Mouse (Mus musculus): ENCODE measurements around the gene Wnt7b. TPM values are rescaled to one million over a fixed set of nuclear protein-coding genes. Genes with fewer than 3 reads are reported as not detected.
A peak's percentile ranks its signal among the peaks of the same experiment; 100 is the strongest.

The Wnt7b gene
- polyA plus RNA-seq, 1 experiment from 2014 or later = 127 TPM

- peaks cover 24% of the 10 kb centered on the region for H3K4me1 ChIP-seq (replicated peaks)
- H3K27ac ChIP-seq = no peak overlapping the region
- no peak overlapping the region for H3K4me3 ChIP-seq
- peaks cover 50% of the 10 kb centered on the region for H3K36me3 ChIP-seq
- no peaks in the 10 kb centered on the region for H3K9me3 ChIP-seq
- DNase-seq (ENCODE audit: low spot score) = no peak
- 0 out of 2 replicates have a peak, but pooled peaks cover 8% of the 10 kb centered on the region for H3K27me3 ChIP-seq (ENCODE audit: insufficient read depth, poor library complexity, severe bottlenecking)
- WGBS = 75% methylated on average over 11 of the region's 11 CpGs
Measured at GRCm38 (mm10) chr15:85560830-85561229, 21.4 kb downstream of the Wnt7b start.

GRCm38 (mm10) chr15:85558840-85559540 lies 23.3 kb downstream of the Wnt7b start:
- Histone ChIP-seq H3K27me3 (ENCODE audit: insufficient read depth, poor library complexity, severe bottlenecking) (peaks cover 12% of the 10 kb centered on the region; the same call in 1 of the 2 replicates), H3K27ac (no peak overlapping the region), H3K9me3 (no peaks in the 10 kb centered on the region), H3K4me1 (replicated peaks) (peaks cover 8% of the 10 kb centered on the region; the same call in 1 of the 2 replicates), H3K36me3 (peaks cover 47% of the 10 kb centered on the region), H3K4me3 (no peak overlapping the region)
- no peak for DNase-seq (ENCODE audit: low spot score)
- whole genome bisulfite sequencing = 93% methylated on average over 25 of the region's 25 CpGs

- 63% methylated on average over 10 of the region's 10 CpGs for WGBS
- Histone ChIP-seq H3K36me3 (peaks cover 53% of the 10 kb centered on the region), H3K27ac (no peak overlapping the region), H3K27me3 (ENCODE audit: insufficient read depth, poor library complexity, severe bottlenecking) (peaks cover 8% of the 10 kb centered on the region; the same call in 1 of the 2 replicates), H3K4me1 (replicated peaks) (peaks cover 1% of the 10 kb centered on the region; the same call in 1 of the 2 replicates), H3K9me3 (no peaks in the 10 kb centered on the region), H3K4me3 (no peak overlapping the region)
- DNase-seq (ENCODE audit: low spot score) = no peak
Measured at GRCm38 (mm10) chr15:85555799-85556198, 26.5 kb downstream of the Wnt7b start.

- peaks cover 43% of the 10 kb centered on the region for H3K36me3 ChIP-seq
- H3K27me3 ChIP-seq (ENCODE audit: insufficient read depth, poor library complexity, severe bottlenecking) = peaks cover 8% of the 10 kb centered on the region; the same call in 1 of the 2 replicates
- 93% methylated on average over 11 of the region's 11 CpGs for WGBS
Measured at GRCm38 (mm10) chr15:85553421-85553820, 28.9 kb downstream of the Wnt7b start.

GRCm38 (mm10) chr15:85546500-85546899 lies 35.8 kb downstream of the Wnt7b start:
- no peak for DNase-seq (ENCODE audit: low spot score)
- peaks cover 28% of the 10 kb centered on the region; the same call in 1 of the 2 replicates for H3K4me1 ChIP-seq (replicated peaks)
- WGBS = 79% methylated on average over 4 of the region's 4 CpGs
- peaks cover 7% of the 10 kb centered on the region for H3K27me3 ChIP-seq (ENCODE audit: insufficient read depth, poor library complexity, severe bottlenecking)
- no peaks in the 10 kb centered on the region for H3K9me3 ChIP-seq
- H3K27ac ChIP-seq = no peak overlapping the region
- H3K4me3 ChIP-seq = no peak overlapping the region
- peaks cover 54% of the 10 kb centered on the region for H3K36me3 ChIP-seq

More at GRCm38 (mm10) chr15:85553421-85553820, 28.9 kb downstream of the Wnt7b start:
- no peaks in the 10 kb centered on the region for H3K9me3 ChIP-seq
- no peaks in the 10 kb centered on the region; the same call in 1 of the 2 replicates for H3K4me1 ChIP-seq (replicated peaks)
- H3K4me3 ChIP-seq = no peak overlapping the region
- no peak for DNase-seq (ENCODE audit: low spot score)
- no peak overlapping the region for H3K27ac ChIP-seq

- WGBS = 88% methylated on average over 5 of the region's 5 CpGs
- Histone ChIP-seq H3K4me3 (no peak overlapping the region), H3K36me3 (peaks cover 62% of the 10 kb centered on the region), H3K9me3 (no peaks in the 10 kb centered on the region), H3K27me3 (ENCODE audit: insufficient read depth, poor library complexity, severe bottlenecking) (peaks cover 11% of the 10 kb centered on the region), H3K4me1 (replicated peaks) (peaks cover 28% of the 10 kb centered on the region; the same call in 1 of the 2 replicates), H3K27ac (0 out of 2 replicates have a peak overlapping the region, but pooled peaks have one; percentile 5)
- DNase-seq (ENCODE audit: low spot score) = no peak
Measured at GRCm38 (mm10) chr15:85545369-85545768, 36.9 kb downstream of the Wnt7b start.

- Histone ChIP-seq H3K27ac (peak overlapping the region; percentile 31; the same call in 1 of the 2 replicates), H3K4me1 (replicated peaks) (peaks cover 35% of the 10 kb centered on the region), H3K36me3 (peaks cover 91% of the 10 kb centered on the region), H3K27me3 (ENCODE audit: insufficient read depth, poor library complexity, severe bottlenecking) (peaks cover 35% of the 10 kb centered on the region), H3K4me3 (no peak overlapping the region), H3K9me3 (no peaks in the 10 kb centered on the region)
- 62% methylated on average over 11 of the region's 11 CpGs for WGBS
- DNase-seq (ENCODE audit: low spot score) = no peak
Measured at GRCm38 (mm10) chr15:85538170-85538569, 44.1 kb downstream of the Wnt7b start.

GRCm38 (mm10) chr15:85537151-85537550 lies 45.1 kb downstream of the Wnt7b start:
- Histone ChIP-seq H3K4me1 (replicated peaks) (peaks cover 28% of the 10 kb centered on the region), H3K36me3 (peaks cover 81% of the 10 kb centered on the region), H3K9me3 (no peaks in the 10 kb centered on the region), H3K4me3 (no peak overlapping the region), H3K27ac (no peak overlapping the region), H3K27me3 (ENCODE audit: insufficient read depth, poor library complexity, severe bottlenecking) (peaks cover 38% of the 10 kb centered on the region)
- 84% methylated on average over 25 of the region's 25 CpGs for WGBS
- DNase-seq (ENCODE audit: low spot score) = no peak

GRCm38 (mm10) chr15:85534646-85535045 lies 47.6 kb downstream of the Wnt7b start:
- H3K27ac ChIP-seq = no peak overlapping the region
- H3K4me3 ChIP-seq = no peak overlapping the region
- WGBS = 87% methylated on average over 6 of the region's 6 CpGs

GRCm38 (mm10) chr15:85534215-85534614 lies 48.1 kb downstream of the Wnt7b start:
- no peak for DNase-seq (ENCODE audit: low spot score)
- Histone ChIP-seq H3K9me3 (no peaks in the 10 kb centered on the region), H3K27me3 (ENCODE audit: insufficient read depth, poor library complexity, severe bottlenecking) (peaks cover 40% of the 10 kb centered on the region), H3K27ac (peak overlapping the region; percentile 30; the same call in 1 of the 2 replicates), H3K36me3 (peaks cover 53% of the 10 kb centered on the region), H3K4me1 (replicated peaks) (peaks cover 27% of the 10 kb centered on the region), H3K4me3 (no peak overlapping the region)
- WGBS = 87% methylated on average over 8 of the region's 8 CpGs

More at GRCm38 (mm10) chr15:85534646-85535045, 47.6 kb downstream of the Wnt7b start:
- no peaks in the 10 kb centered on the region for H3K9me3 ChIP-seq
- peaks cover 57% of the 10 kb centered on the region for H3K36me3 ChIP-seq
- peaks cover 29% of the 10 kb centered on the region for H3K4me1 ChIP-seq (replicated peaks)
- peaks cover 38% of the 10 kb centered on the region for H3K27me3 ChIP-seq (ENCODE audit: insufficient read depth, poor library complexity, severe bottlenecking)
- DNase-seq (ENCODE audit: low spot score) = no peak

GRCm38 (mm10) chr15:85532063-85532462 lies 50.2 kb downstream of the Wnt7b start:
- H3K27ac ChIP-seq = peak overlapping the region; percentile 37
- H3K4me1 ChIP-seq (replicated peaks) = peaks cover 12% of the 10 kb centered on the region
- H3K4me3 ChIP-seq = no peak overlapping the region
- DNase-seq (ENCODE audit: low spot score) = no peak
- peaks cover 41% of the 10 kb centered on the region for H3K27me3 ChIP-seq (ENCODE audit: insufficient read depth, poor library complexity, severe bottlenecking)
- WGBS = 85% methylated on average over 3 of the region's 3 CpGs
- no peaks in the 10 kb centered on the region for H3K9me3 ChIP-seq
- peaks cover 39% of the 10 kb centered on the region for H3K36me3 ChIP-seq

GRCm38 (mm10) chr15:85529911-85530310 lies 52.4 kb downstream of the Wnt7b start:
- WGBS = 69% methylated on average over 3 of the region's 3 CpGs
- peak overlapping the region; percentile 35; the same call in 1 of the 2 replicates for H3K27ac ChIP-seq
- peaks cover 18% of the 10 kb centered on the region for H3K36me3 ChIP-seq

GRCm38 (mm10) chr15:85524404-85524950 lies 57.8 kb downstream of the Wnt7b start:
- Histone ChIP-seq H3K9me3 (no peaks in the 10 kb centered on the region), H3K27me3 (ENCODE audit: insufficient read depth, poor library complexity, severe bottlenecking) (peaks cover 71% of the 10 kb centered on the region), H3K4me3 (no peak overlapping the region), H3K4me1 (replicated peaks) (peaks cover 34% of the 10 kb centered on the region), H3K27ac (peak overlapping the region; percentile 72), H3K36me3 (no peaks in the 10 kb centered on the region)
- DNase-seq (ENCODE audit: low spot score) = no peak
- 18% methylated on average over 12 of the region's 12 CpGs for WGBS

More at GRCm38 (mm10) chr15:85529911-85530310, 52.4 kb downstream of the Wnt7b start:
- peaks cover 53% of the 10 kb centered on the region for H3K27me3 ChIP-seq (ENCODE audit: insufficient read depth, poor library complexity, severe bottlenecking)
- no peaks in the 10 kb centered on the region for H3K9me3 ChIP-seq
- peaks cover 17% of the 10 kb centered on the region for H3K4me1 ChIP-seq (replicated peaks)
- DNase-seq (ENCODE audit: low spot score) = no peak
- H3K4me3 ChIP-seq = no peak overlapping the region
